Mouse (Mus musculus) hindbrain, embryonic 12.5 days (tissue): ENCODE results near the gene Ints4. TPM values are rescaled to one million over a fixed set of nuclear protein-coding genes. Genes with fewer than 3 reads are reported as not detected.

ENCODE experiments used
- polyA plus RNA-seq: library from polyadenylated mRNA; unstranded; fragments of >200 nt; fragmentation: Nextera tagmentation; extraction: Ambion mirVana; gene quantifications from 2 replicates; pipeline ENCODE4 v1.2.1, GENCODE M21; 2016

Gene Ints4
- polyA plus RNA-seq, 1 experiment from 2014 or later = 55.3 TPM

Other genes with a start within 250 kb of the Ints4 start
- gene Usp35, start 148.9 kb upstream of the Ints4 start, polyA plus RNA-seq = 4.0 and 5.1 TPM in 2 replicates
- 6.3 and 7.7 TPM in 2 replicates for gene Kctd21, start 148.6 kb upstream of the Ints4 start, polyA plus RNA-seq
- 27.6 and 28.1 TPM in 2 replicates for gene Alg8, start 109.3 kb upstream of the Ints4 start, polyA plus RNA-seq
- 350 and 364 TPM in 2 replicates for gene Ndufc2, start 81.0 kb upstream of the Ints4 start, polyA plus RNA-seq
- gene Thrsp, start 63.2 kb upstream of the Ints4 start, polyA plus RNA-seq = 0.72 and 0.81 TPM in 2 replicates
- 1.8 and 2.3 TPM in 2 replicates for gene Kctd14, start 29.6 kb upstream of the Ints4 start, polyA plus RNA-seq
- gene Aamdc, start 98.5 kb downstream of the Ints4 start, polyA plus RNA-seq = 40.5 and 43.9 TPM in 2 replicates
- 33.2 and 33.4 TPM in 2 replicates for gene Rsf1, start 98.9 kb downstream of the Ints4 start, polyA plus RNA-seq
- gene Clns1a, start 215.7 kb downstream of the Ints4 start, polyA plus RNA-seq = 197 TPM in 2 replicates